Mouse (Mus musculus) megakaryocyte, embryonic 14.5 days (primary cell): ENCODE measurements at regions not wholly inside any gene's neighbourhood (a gene's known extent, or its start where the extent isn't known, plus 50 kb on each side); places are given as distances from the start of the nearest gene placed in this dataset.

Source experiments
- FLI1 ChIP-seq: IDR thresholded peaks from 2 replicates; pipeline ENCODE4 v1.6.1; 2012; ENCODE audit warnings: low read length, inconsistent platforms, mixed read lengths
- GATA1 ChIP-seq: IDR thresholded peaks from 3 replicates; pipeline ENCODE4 v1.6.1; 2012; ENCODE audit warnings: mixed read lengths, low read length, inconsistent platforms, borderline replicate concordance

DNA sequence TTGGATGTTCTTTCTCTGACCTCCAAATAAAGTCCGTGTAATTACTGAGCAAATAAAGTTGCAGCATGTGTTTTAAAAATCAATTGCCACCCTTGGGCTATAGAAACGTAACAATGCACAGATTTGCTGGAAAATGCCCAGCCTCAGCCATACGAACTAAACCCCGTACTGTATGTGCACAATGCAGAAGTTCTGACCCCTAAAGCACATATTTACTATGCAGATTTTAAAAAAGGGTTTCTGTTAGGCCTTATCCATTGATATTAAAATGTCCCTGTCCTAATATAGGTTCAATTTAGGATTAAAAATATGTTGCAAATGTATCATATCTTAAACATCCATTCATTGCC lies 126.5 kb upstream of the Otx2 start:
- no peak for TF ChIP-seq GATA1
- TF ChIP-seq FLI1: no peak
